Mouse (Mus musculus): ENCODE measurements around the gene Khdc4. TPM values are rescaled to one million over a fixed set of nuclear protein-coding genes. Genes with fewer than 3 reads are reported as not detected.

Khdc4 gene
- total RNA-seq, 2 experiments from 2014 or later: 53.6 to 55.1 TPM

GRCm38 (mm10) chr3:88653516-88654370 lies 31.9 kb upstream of the Khdc4 start:
- DNase-seq (ENCODE audit: low spot score in 2 of 2): no peak
- intact Hi-C loops (cut with DNase I): no loop called here

DNA sequence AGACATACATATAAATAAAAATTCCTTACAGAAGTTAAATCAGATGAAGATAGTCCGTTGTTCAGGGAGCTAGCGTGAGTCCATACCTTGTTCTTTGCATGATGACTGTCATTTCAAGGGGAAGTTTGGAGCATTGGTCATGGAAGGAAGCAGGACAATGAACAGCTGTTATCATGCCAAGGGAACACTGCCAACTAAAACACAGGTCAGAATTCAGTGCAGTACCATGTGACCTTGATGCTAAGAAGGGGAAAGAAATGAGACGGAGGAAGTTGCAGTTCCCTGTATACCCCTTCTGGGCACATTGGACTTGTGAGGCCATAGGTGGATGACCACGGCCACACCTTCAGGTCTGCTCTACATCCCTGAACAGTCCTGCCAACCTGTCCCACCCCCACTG lies 31.0 kb upstream of the Khdc4 start:
- DNase-seq (ENCODE audit: low spot score in 2 of 2): no peak
- intact Hi-C loops (cut with DNase I): no loop called here

GRCm38 (mm10) chr3:88655619-88656018 lies 30.0 kb upstream of the Khdc4 start:
- no peak for DNase-seq (ENCODE audit: low spot score in 2 of 2)

DNA sequence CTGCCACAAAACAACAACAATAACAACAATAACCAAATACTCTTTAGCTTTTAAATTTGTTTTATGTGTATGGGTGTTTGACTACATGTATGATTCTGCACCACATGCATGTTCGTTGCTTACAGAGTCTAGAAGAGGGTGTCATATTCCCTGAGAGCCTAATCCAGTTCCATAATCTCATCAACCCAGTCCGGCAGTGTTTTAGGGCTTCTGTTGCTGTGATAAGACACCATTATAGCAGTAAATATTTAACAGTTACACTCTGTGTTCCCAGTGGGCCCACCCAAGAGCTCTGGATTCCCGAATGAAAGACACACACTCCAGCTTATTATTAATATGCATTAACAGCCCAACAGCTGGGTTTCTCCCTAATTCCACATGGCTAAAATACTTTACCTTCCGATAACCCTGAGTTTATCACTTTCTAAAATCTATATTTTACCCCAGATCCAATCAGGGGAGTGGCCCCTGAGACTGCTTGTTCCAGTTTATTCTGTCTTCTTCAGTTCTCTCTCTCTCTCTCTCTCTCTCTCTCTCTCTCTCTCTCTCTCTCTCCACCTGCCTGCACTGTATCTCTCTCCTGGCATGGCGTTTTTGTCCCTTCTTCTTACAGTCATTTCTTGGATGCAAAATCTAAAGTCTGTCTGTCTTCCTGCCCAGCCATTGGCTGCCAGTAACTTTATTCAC lies 27.0 kb upstream of the Khdc4 start:
- DNase-seq (ENCODE audit: low spot score in 2 of 2): no peak
- intact Hi-C loops (cut with DNase I): no loop called here

More at GRCm38 (mm10) chr3:88655619-88656018, 30.0 kb upstream of the Khdc4 start:
- intact Hi-C loops (cut with DNase I): no loop called here

DNA sequence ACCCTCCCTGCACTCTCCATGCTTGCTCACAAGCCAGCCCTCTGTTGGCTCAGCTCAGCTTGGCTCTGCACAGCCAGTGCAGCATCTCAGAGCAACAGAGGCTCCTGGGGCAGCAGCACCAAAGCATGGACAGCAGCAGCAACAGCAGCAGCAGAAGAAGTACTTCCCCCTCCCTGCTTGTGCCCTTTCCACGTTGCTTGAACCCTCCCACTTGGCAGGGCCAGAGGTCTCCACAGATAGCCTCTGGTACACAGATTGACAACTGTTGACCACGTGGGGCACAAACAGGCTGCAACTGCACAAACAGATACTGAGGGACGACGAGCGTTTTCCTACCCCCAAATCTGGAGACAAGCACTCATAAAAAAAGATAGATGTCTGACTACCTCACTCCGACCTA lies 25.8 kb upstream of the Khdc4 start:
- DNase-seq (ENCODE audit: low spot score in 2 of 2): no peak
- intact Hi-C loops (cut with DNase I): no loop called here

DNA sequence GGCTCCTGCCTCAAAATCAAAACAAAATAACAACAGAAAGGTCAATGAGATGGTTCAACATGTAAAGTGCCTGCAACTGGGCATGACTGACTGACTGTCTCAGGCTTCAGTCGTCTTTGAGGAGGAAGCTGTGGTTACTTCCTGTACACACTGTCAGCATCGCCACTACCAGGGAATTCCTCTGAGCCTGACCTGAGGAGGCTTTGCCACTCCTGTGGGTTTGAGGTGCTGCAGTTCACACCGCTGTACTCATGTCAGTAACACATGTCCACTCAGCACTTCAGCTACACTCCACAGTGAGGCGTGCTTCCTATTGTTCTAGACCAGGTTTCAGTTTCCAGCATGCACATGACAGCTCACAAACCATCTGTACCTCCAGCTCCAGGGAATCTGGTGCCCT lies 21.5 kb upstream of the Khdc4 start:
- intact Hi-C loops (cut with DNase I): no loop called here
- DNase-seq (ENCODE audit: low spot score in 2 of 2): no peak

- intact Hi-C loops (cut with DNase I): no loop called here
- DNase-seq (ENCODE audit: low spot score in 2 of 2): peak; percentile 44 to 65
Measured at GRCm38 (mm10) chr3:88677399-88677798, 8.2 kb upstream of the Khdc4 start.

GRCm38 (mm10) chr3:88683814-88684213 lies 1.8 kb upstream of the Khdc4 start:
- intact Hi-C loops (cut with DNase I): no loop called here
- no peak for DNase-seq (ENCODE audit: low spot score in 2 of 2)

GRCm38 (mm10) chr3:88684236-88684979 lies 1.2 kb upstream of the Khdc4 start:
- intact Hi-C loops (cut with DNase I): no loop called here
- DNase-seq (ENCODE audit: low spot score in 2 of 2): no peak

DNA sequence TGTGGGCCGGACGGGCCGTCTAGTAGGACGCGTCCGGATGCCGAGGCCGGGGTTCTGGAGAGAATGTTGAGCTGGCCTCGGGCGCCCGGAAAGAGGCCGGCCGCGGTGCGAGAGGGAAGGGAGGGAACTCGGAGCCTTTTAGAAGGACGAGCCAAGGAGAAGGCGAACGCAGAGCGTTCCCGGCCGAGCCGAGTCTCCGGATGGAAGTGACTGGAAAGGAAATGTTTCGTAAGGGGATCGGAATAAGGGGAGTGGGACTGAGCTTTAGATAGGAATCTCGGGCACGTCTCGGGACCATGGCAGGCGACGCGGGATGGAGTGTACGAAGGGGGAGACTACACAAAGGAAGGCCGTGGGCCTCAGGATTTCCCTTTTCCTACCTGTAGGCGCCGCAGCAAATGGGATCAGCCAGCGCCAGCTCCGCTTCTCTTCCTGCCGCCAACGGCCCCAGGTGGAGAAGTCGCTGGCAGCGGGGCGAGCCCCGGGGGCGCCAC lies 402 bp downstream of the Khdc4 start:
- intact Hi-C loops (cut with DNase I): no loop called here
- DNase-seq (ENCODE audit: low spot score in 2 of 2): peak; percentile 51 to 60

- intact Hi-C loops (cut with DNase I): no loop called here
- no peak for DNase-seq (ENCODE audit: low spot score in 2 of 2)
Measured at GRCm38 (mm10) chr3:88686734-88687611, 1.4 kb downstream of the Khdc4 start.

- intact Hi-C loops (cut with DNase I): no loop called here
- DNase-seq (ENCODE audit: low spot score in 2 of 2): no peak
Measured at GRCm38 (mm10) chr3:88689079-88689478, 3.5 kb downstream of the Khdc4 start.

- intact Hi-C loops (cut with DNase I): no loop called here
- no peak for DNase-seq (ENCODE audit: low spot score in 2 of 2)
Measured at GRCm38 (mm10) chr3:88695545-88695944, 9.9 kb downstream of the Khdc4 start.

GRCm38 (mm10) chr3:88698051-88698450 lies 12.4 kb downstream of the Khdc4 start:
- no peak for DNase-seq (ENCODE audit: low spot score in 2 of 2)
- intact Hi-C loops (cut with DNase I): no loop called here

DNA sequence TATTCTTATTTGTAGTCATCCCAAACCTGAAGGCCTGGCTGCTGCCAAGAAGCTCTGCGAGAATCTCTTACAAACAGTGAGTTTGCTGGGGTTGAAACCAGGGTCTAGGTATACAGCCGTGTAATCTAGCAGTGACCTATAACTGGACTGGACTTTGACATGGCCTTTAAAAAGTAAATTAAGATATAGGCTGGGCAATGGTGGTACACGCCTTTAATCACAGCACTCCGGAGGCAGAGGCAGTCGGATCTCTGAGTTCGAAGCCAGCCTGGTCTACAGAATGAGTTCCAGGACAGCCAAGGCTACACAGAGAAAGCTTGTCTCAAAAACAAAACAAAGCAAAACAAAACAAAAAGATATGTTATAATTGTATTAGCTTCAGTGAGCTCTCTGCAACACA lies 13.2 kb downstream of the Khdc4 start:
- DNase-seq (ENCODE audit: low spot score in 2 of 2): no peak
- intact Hi-C loops (cut with DNase I): no loop called here

GRCm38 (mm10) chr3:88700247-88700646 lies 14.6 kb downstream of the Khdc4 start:
- intact Hi-C loops (cut with DNase I): no loop called here

GRCm38 (mm10) chr3:88701222-88701621 lies 15.6 kb downstream of the Khdc4 start:
- no peak for DNase-seq (ENCODE audit: low spot score in 2 of 2)
- intact Hi-C loops (cut with DNase I): no loop called here

More at GRCm38 (mm10) chr3:88700247-88700646, 14.6 kb downstream of the Khdc4 start:
- no peak for DNase-seq (ENCODE audit: low spot score in 2 of 2)

DNA sequence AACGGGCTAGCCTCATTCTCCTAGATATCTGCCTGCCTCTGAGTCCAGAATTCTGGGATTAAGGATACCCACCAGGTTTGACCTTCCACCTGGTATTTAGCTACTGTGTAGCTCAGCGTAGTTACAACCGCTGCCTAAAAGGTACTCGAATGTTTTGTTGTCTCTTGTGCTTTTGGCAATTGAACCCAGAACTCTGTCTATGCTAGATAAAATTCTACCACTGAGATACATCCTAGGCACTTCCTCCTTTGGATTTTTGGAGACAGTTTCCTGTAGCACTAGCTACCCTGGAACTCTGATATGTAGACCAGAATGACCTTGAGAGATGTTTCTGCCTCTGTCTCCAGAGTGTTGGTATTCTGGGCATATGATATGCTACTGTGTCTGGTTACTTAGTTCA lies 28.1 kb downstream of the Khdc4 start:
- intact Hi-C loops (cut with DNase I): no loop called here
- no peak for DNase-seq (ENCODE audit: low spot score in 2 of 2)

GRCm38 (mm10) chr3:88714725-88715124 lies 29.1 kb downstream of the Khdc4 start:
- no peak for DNase-seq (ENCODE audit: low spot score in 2 of 2)
- intact Hi-C loops (cut with DNase I): no loop called here

Measured in left cerebral cortex, postnatal 14 days (tissue).